Mouse (Mus musculus) Patski (cell line): ENCODE data around the gene Onecut3. TPM values are rescaled to one million over a fixed set of nuclear protein-coding genes. Genes with fewer than 3 reads are reported as not detected.
A peak's percentile ranks its signal among the peaks of the same experiment; 100 is the strongest.

Experiments
- ATAC-seq: fragments of 100-300 bp; one replicate; pipeline ENCODE4 v1.8.0; 2021
- CTCF ChIA-PET: fragments of 350-600 bp; sonication (Branson Sonifier 250); formaldehyde crosslinking; loops from one replicate; lab custom pipeline; 2022; ENCODE audit warnings: inconsistent platforms; lab: Charles Lee
- POLR2A ChIA-PET: fragments of 350-600 bp; sonication (Branson Sonifier 250); formaldehyde crosslinking; loops from one replicate; lab custom pipeline; 2022; ENCODE audit warnings: antibody characterized with exemption, inconsistent platforms; lab: Charles Lee
- DNase-seq: peaks from one replicate; pipeline ENCODE4 v3.0.0-alpha.2; 2011; ENCODE audit warnings: low read depth, low spot score
- H3K27me3 ChIP-seq: fragments of 371-371 bp; one replicate; pipeline ENCODE4 v1.5.1; 2021
- CTCF ChIP-seq: fragments of 100-300 bp; IDR thresholded peaks from one replicate; pipeline ENCODE4 v1.5.1; 2021
- in situ Hi-C: fragments of 300-500 bp; cut with MboI; formaldehyde crosslinking; loops from 3 replicates; pipeline ENCODE4 v1.11.1; 2018; ENCODE audit warnings: low pct_unique_long_range_greater_than_20kb, mixed read lengths
- polyA plus RNA-seq: library from polyadenylated mRNA; unstranded; gene quantifications from one replicate; pipeline ENCODE4 v1.2.3, GENCODE M21; 2021

Onecut3 gene
- polyA plus RNA-seq, 1 experiment from 2014 or later, result not detected

- no peaks in the 10 kb centered on the region for H3K27me3 ChIP-seq
- POLR2A ChIA-PET, result interaction anchor here (0.6 to 1.6 kb wide), 5 partner anchors 9 to 360 kb away, joined by 3 to 6 read pairs (median 3); no protein-coding TSS in a partner anchor
- TF ChIP-seq CTCF, result no peak
- ATAC-seq (peak; percentile 35), DNase-seq (peak; percentile 77)
- in situ Hi-C loops, result no loop called here
- CTCF ChIA-PET, result interaction anchor here (1.1 to 1.9 kb wide), 11 partner anchors 9 to 159 kb away, joined by 3 to 13 read pairs (median 6); no protein-coding TSS in a partner anchor
These were observed 66.7 kb downstream of the Onecut3 start, which contains the start of gene Rexo1 for GRCm38 (mm10) chr10:80561116-80561944. Rexo1 (minus strand) TSS chr10:80561560.

- ATAC-seq, result no peak
- POLR2A ChIA-PET, result no interaction called here
- TF ChIP-seq CTCF, result no peak
- in situ Hi-C loops, result no loop called here
- DNase-seq, result no peak
- H3K27me3 ChIP-seq, result no peaks in the 10 kb centered on the region
- CTCF ChIA-PET, result interaction anchor here (0.9 to 3.3 kb wide), 13 partner anchors 9 to 176 kb away, joined by 3 to 25 read pairs (median 6); partner anchors contain the start of gene Ap3d1
These were observed 71.9 kb downstream of the Onecut3 start for GRCm38 (mm10) chr10:80566375-80567092.

Other genes starting within 250 kb of the Onecut3 start
- 182 TPM for gene Ndufs7, start 245.7 kb upstream of the Onecut3 start, polyA plus RNA-seq
- 8.2 TPM for gene Gamt, start 233.8 kb upstream of the Onecut3 start, polyA plus RNA-seq
- 157 TPM for gene Dazap1, start 233.3 kb upstream of the Onecut3 start, polyA plus RNA-seq
- gene Rps15, start 202.4 kb upstream of the Onecut3 start, polyA plus RNA-seq, result 1,353 TPM
- gene Apc2, start 198.9 kb upstream of the Onecut3 start, polyA plus RNA-seq, result 0.14 TPM
- gene 2310011J03Rik, start 174.3 kb upstream of the Onecut3 start, polyA plus RNA-seq, result 34.7 TPM
- gene Pcsk4, start 165.3 kb upstream of the Onecut3 start, polyA plus RNA-seq, result 6.2 TPM
- gene Reep6, start 164.9 kb upstream of the Onecut3 start, polyA plus RNA-seq, result 6.9 TPM
- gene Adamtsl5, start 146.4 kb upstream of the Onecut3 start, polyA plus RNA-seq, result 1.2 TPM
- gene Plk5, start 138.4 kb upstream of the Onecut3 start, polyA plus RNA-seq, result 0.62 TPM
- 30.6 TPM for gene Mex3d, start 107.2 kb upstream of the Onecut3 start, polyA plus RNA-seq
- 181 TPM for gene Mbd3, start 95.3 kb upstream of the Onecut3 start, polyA plus RNA-seq
- gene Uqcr11, start 88.0 kb upstream of the Onecut3 start, polyA plus RNA-seq, result 535 TPM
- 96.9 TPM for gene Tcf3, start 61.2 kb upstream of the Onecut3 start, polyA plus RNA-seq
- 0.24 TPM for gene Atp8b3, start 44.3 kb downstream of the Onecut3 start, polyA plus RNA-seq
- 32.2 TPM for gene Rexo1, start 66.7 kb downstream of the Onecut3 start, polyA plus RNA-seq
- gene Klf16, start 82.5 kb downstream of the Onecut3 start, polyA plus RNA-seq, result 18.7 TPM
- 74.3 TPM for gene Abhd17a, start 95.5 kb downstream of the Onecut3 start, polyA plus RNA-seq
- 76.6 TPM for gene Scamp4, start 108.0 kb downstream of the Onecut3 start, polyA plus RNA-seq
- gene Adat3, start 108.0 kb downstream of the Onecut3 start, polyA plus RNA-seq, result 4.7 TPM
- gene Gm49322, start 111.2 kb downstream of the Onecut3 start, polyA plus RNA-seq, result 1.7 TPM
- gene Csnk1g2, start 128.0 kb downstream of the Onecut3 start, polyA plus RNA-seq, result 164 TPM
- gene Btbd2, start 162.2 kb downstream of the Onecut3 start, polyA plus RNA-seq, result 70.4 TPM
- gene Mknk2, start 183.3 kb downstream of the Onecut3 start, polyA plus RNA-seq, result 124 TPM
- 15.9 TPM for gene Mob3a, start 207.1 kb downstream of the Onecut3 start, polyA plus RNA-seq
- 12.0 TPM for gene Izumo4, start 207.3 kb downstream of the Onecut3 start, polyA plus RNA-seq
- 103 TPM for gene Ap3d1, start 247.4 kb downstream of the Onecut3 start, polyA plus RNA-seq